Mouse (Mus musculus) CD4-positive, CD25-positive, alpha-beta regulatory T cell, adult 4 months (primary cell): ENCODE data around the gene Efna3. TPM values are rescaled to one million over a fixed set of nuclear protein-coding genes. Genes with fewer than 3 reads are reported as not detected.

Experiments used
- ATAC-seq: one replicate; pipeline ENCODE4 v1.8.0; 2017
- polyA plus RNA-seq, 2 experiments: library from polyadenylated mRNA; unstranded; fragments of 100-300 nt; shearing (Covaris generic); gene quantifications; one replicate each; pipeline ENCODE4 v1.2.1; 2017

The Efna3 gene
- polyA plus RNA-seq, 2 experiments from 2014 or later, result not detected

GRCm38 (mm10) chr3:89284261-89284660, 38.5 kb downstream of the Efna3 start:
- ATAC-seq, result no peak

GRCm38 (mm10) chr3:89282291-89282643, 40.5 kb downstream of the Efna3 start:
- ATAC-seq, result no peak

GRCm38 (mm10) chr3:89281579-89282290, 41.0 kb downstream of the Efna3 start:
- peak; percentile 78 for ATAC-seq

- peak; percentile 43 for ATAC-seq
These were observed 41.9 kb downstream of the Efna3 start, which contains the start of gene Efna1 for GRCm38 (mm10) chr3:89280606-89281511. TSS of gene Efna1 (minus strand) at chr3:89281142.

- no peak for ATAC-seq
These were observed 42.6 kb downstream of the Efna3 start for GRCm38 (mm10) chr3:89280050-89280605.

GRCm38 (mm10) chr3:89279153-89279890, 43.4 kb downstream of the Efna3 start:
- peak; percentile 14 for ATAC-seq

- no peak for ATAC-seq
These were observed 44.1 kb downstream of the Efna3 start for GRCm38 (mm10) chr3:89278643-89279042.

GRCm38 (mm10) chr3:89278107-89278506, 44.7 kb downstream of the Efna3 start:
- no peak for ATAC-seq

- no peak for ATAC-seq
These were observed 45.3 kb downstream of the Efna3 start for GRCm38 (mm10) chr3:89277281-89278021.

GRCm38 (mm10) chr3:89276061-89276460, 46.7 kb downstream of the Efna3 start:
- ATAC-seq, result no peak

- no peak for ATAC-seq
These were observed 51.0 kb downstream of the Efna3 start for GRCm38 (mm10) chr3:89271760-89272159.

GRCm38 (mm10) chr3:89270891-89271290, 51.9 kb downstream of the Efna3 start:
- ATAC-seq, result no peak

GRCm38 (mm10) chr3:89270051-89270755, 52.6 kb downstream of the Efna3 start, which contains the start of gene Slc50a1:
TSS of gene Slc50a1 (minus strand) at chr3:89270570.
- peak; percentile 76 for ATAC-seq

GRCm38 (mm10) chr3:89268916-89269315, 53.8 kb downstream of the Efna3 start:
- no peak for ATAC-seq

- peak; percentile 94 for ATAC-seq
These were observed 56.3 kb downstream of the Efna3 start for GRCm38 (mm10) chr3:89266439-89266893.

Other genes starting within 250 kb of the Efna3 start
- 100 to 1,000 TPM in 1 of 2 experiments, 10 to 100 TPM in 1; 62.1 to 106 TPM for gene Rusc1, start 229.7 kb downstream of the Efna3 start, polyA plus RNA-seq
- gene Gm43738, start 221.9 kb downstream of the Efna3 start, polyA plus RNA-seq, result not detected
- 10 to 100 TPM; 63.1 to 97.7 TPM for gene Fdps, start 221.0 kb downstream of the Efna3 start, polyA plus RNA-seq
- gene Pklr, start 186.8 kb downstream of the Efna3 start, polyA plus RNA-seq, result not detected
- gene Hcn3, start 162.8 kb downstream of the Efna3 start, polyA plus RNA-seq, result 1 to 10 TPM; 1.3 to 2.4 TPM
- gene Clk2, start 158.2 kb downstream of the Efna3 start, polyA plus RNA-seq, result 10 to 100 TPM; 15.7 to 23.0 TPM
- gene Scamp3, start 145.5 kb downstream of the Efna3 start, polyA plus RNA-seq, result 100 to 1,000 TPM; 177 to 239 TPM
- gene Fam189b, start 139.8 kb downstream of the Efna3 start, polyA plus RNA-seq, result 100 to 1,000 TPM; 209 to 296 TPM
- 100 to 1,000 TPM in 1 of 2 experiments, 10 to 100 TPM in 1; 81.2 to 128 TPM for gene Gba, start 120.0 kb downstream of the Efna3 start, polyA plus RNA-seq
- 1 to 10 TPM; 3.4 to 3.6 TPM for gene Thbs3, start 107.8 kb downstream of the Efna3 start, polyA plus RNA-seq
- 100 to 1,000 TPM in 1 of 2 experiments, 10 to 100 TPM in 1; 78.8 to 144 TPM for gene Mtx1, start 95.9 kb downstream of the Efna3 start, polyA plus RNA-seq
- 1 to 10 TPM; 1.1 to 2.0 TPM for gene Muc1, start 93.9 kb downstream of the Efna3 start, polyA plus RNA-seq
- 100 to 1,000 TPM; 258 to 319 TPM for gene Krtcap2, start 77.0 kb downstream of the Efna3 start, polyA plus RNA-seq
- gene Trim46, start 76.7 kb downstream of the Efna3 start, polyA plus RNA-seq, result 1 to 10 TPM; 4.0 to 7.0 TPM
- 100 to 1,000 TPM; 116 to 155 TPM for gene Dpm3, start 63.6 kb downstream of the Efna3 start, polyA plus RNA-seq
- gene Slc50a1, start 52.4 kb downstream of the Efna3 start, polyA plus RNA-seq, result 100 to 1,000 TPM; 248 to 324 TPM
- not detected for gene Efna1, start 41.8 kb downstream of the Efna3 start, polyA plus RNA-seq
- not detected for gene Efna4, start 15.1 kb upstream of the Efna3 start, polyA plus RNA-seq
- 10 to 100 TPM in 1 of 2 experiments, 1 to 10 TPM in 1; 8.5 to 13.3 TPM for gene Adam15, start 27.0 kb upstream of the Efna3 start, polyA plus RNA-seq
- gene Dcst2, start 39.0 kb upstream of the Efna3 start, polyA plus RNA-seq, result under 1 TPM in 1 of 2 experiments, not detected in 1; 0.42 TPM
- 1 to 10 TPM in 1 of 2 experiments, under 1 TPM in 1; 0.59 to 1.1 TPM for gene Dcst1, start 42.3 kb upstream of the Efna3 start, polyA plus RNA-seq
- gene Zbtb7b, start 71.8 kb upstream of the Efna3 start, polyA plus RNA-seq, result 10 to 100 TPM; 11.7 to 13.2 TPM
- 1 to 10 TPM in 1 of 2 experiments, not detected in 1; 5.3 TPM for gene Lenep, start 79.8 kb upstream of the Efna3 start, polyA plus RNA-seq
- 10 to 100 TPM; 52.2 to 71.7 TPM for gene Flad1, start 88.9 kb upstream of the Efna3 start, polyA plus RNA-seq
- 10 to 100 TPM; 21.6 to 40.2 TPM for gene Cks1b, start 95.4 kb upstream of the Efna3 start, polyA plus RNA-seq
- gene Shc1, start 95.5 kb upstream of the Efna3 start, polyA plus RNA-seq, result 10 to 100 TPM; 33.2 to 35.2 TPM
- gene Pygo2, start 107.2 kb upstream of the Efna3 start, polyA plus RNA-seq, result 1 to 10 TPM; 6.0 to 7.9 TPM
- 10 to 100 TPM; 41.4 to 52.4 TPM for gene Pbxip1, start 113.7 kb upstream of the Efna3 start, polyA plus RNA-seq
- 10 to 100 TPM; 29.8 to 46.0 TPM for gene Pmvk, start 131.6 kb upstream of the Efna3 start, polyA plus RNA-seq
- not detected for gene Kcnn3, start 197.2 kb upstream of the Efna3 start, polyA plus RNA-seq